Mouse (Mus musculus) heart, adult 2 months (tissue): ENCODE measurements at regions not wholly inside any gene's neighbourhood (a gene's known extent, or its start where the extent isn't known, plus 50 kb on each side); places are given as distances from the start of the nearest gene placed in this dataset.

Source experiments
- CTCF ChIP-seq: fragments of 200-600 bp; IDR thresholded peaks from 2 replicates; pipeline ENCODE4 v1.8.1; 2022; ENCODE audit warnings: antibody characterized with exemption, mild to moderate bottlenecking, moderate library complexity
- EP300 ChIP-seq: fragments of 200-500 bp; IDR thresholded peaks from 2 replicates; pipeline ENCODE4 v1.6.1; 2011; ENCODE audit warnings: low read depth, low read length, control low read depth; ENCODE audit not compliant: insufficient read depth
- POLR2A ChIP-seq: fragments of 200-500 bp; IDR thresholded peaks from 2 replicates; pipeline ENCODE4 v1.6.1; 2011; ENCODE audit warnings: mild to moderate bottlenecking, low read depth, low read length, control low read depth; ENCODE audit not compliant: insufficient read depth

- TF ChIP-seq CTCF (no peak), POLR2A (no peak), EP300 (no peak)
These were observed 70.3 kb downstream of the Gadd45g start for GRCm38 (mm10) chr13:51916666-51917240.
